Mouse (Mus musculus): Measurements from ENCODE around the gene Gm38394.

Gm38394 gene

DNA sequence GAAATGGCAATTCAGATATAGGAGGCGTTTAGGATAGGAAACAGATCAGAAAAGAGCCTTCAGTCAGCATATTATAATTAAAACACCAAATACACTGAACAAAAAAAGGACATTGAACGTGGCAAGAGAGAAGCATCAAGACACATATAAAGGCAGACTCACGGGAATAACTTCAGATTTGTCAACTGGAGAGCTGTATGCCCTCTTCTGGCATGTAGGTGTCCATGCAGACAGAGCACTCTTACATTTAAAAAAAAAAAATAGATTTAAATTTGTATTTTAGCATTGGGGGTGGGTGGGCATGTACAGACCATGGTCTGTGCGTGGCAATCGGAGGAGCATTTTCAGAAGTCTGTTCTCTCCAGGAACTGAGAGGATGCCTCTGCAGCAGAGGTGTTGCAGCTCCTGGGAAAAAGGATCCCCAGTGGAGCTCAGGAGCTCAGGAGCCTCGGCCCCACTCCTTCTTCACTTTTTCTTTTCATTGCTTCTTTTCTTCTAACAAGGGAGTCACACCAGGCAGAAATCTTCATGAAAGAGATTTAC is 75.1 kb downstream of the Gm38394 start:
- DNase-seq (ENCODE audit: low read depth, low spot score) = no peak

DNA sequence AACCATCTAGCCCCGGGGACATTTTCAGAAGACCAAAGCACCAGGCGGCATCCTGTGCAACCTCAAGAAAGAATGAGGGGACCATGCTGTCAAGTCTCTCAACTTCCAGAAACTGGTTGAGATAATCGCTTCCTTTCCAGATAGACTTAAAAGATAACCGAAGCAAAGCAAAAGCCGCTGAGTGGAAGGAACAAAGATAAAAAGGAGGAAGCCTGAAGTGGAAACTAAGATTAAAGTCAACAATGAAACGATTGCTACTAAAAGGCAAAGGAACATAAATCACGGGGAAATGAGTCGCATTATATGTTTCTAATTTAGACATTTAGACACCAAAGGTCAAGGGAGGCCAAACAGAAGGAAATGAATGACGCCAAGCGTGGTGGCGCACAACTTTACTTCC is 89.8 kb downstream of the Gm38394 start:
- DNase-seq (ENCODE audit: low read depth, low spot score) = no peak

All from telencephalon, adult 2 months (tissue).